Mouse (Mus musculus) embryonic facial prominence, embryonic 11.5 days (tissue): ENCODE measurements around the gene Polrmt. TPM values are rescaled to one million over a fixed set of nuclear protein-coding genes. Genes with fewer than 3 reads are reported as not detected.

ENCODE experiments used
- ATAC-seq: fragments of 200-750 bp; cut with Nextera tagmentation; replicated peaks from 2 replicates; pipeline ENCODE4 v1.8.0; 2017; ENCODE audit warnings: low read depth; ENCODE audit not compliant: insufficient number of reproducible peaks, low FRiP score, low TSS enrichment
- DNase-seq: peaks from one replicate; pipeline ENCODE4 v3.0.0-alpha.2; 2015; ENCODE audit warnings: low spot score
- H3K27ac ChIP-seq: fragments of 300-500 bp; sonication (generic); replicated peaks from 2 replicates; pipeline ENCODE4 v1.5.1; 2014; ENCODE audit warnings: mild to moderate bottlenecking, low read depth, low read length, control low read depth
- H3K27me3 ChIP-seq: fragments of 300-500 bp; sonication (generic); 2 replicates; pipeline ENCODE4 v1.6.1; 2014; ENCODE audit warnings: mild to moderate bottlenecking, low read length, moderate library complexity, mixed read lengths; ENCODE audit not compliant: control insufficient read depth, insufficient read depth
- H3K36me3 ChIP-seq: fragments of 300-500 bp; sonication (generic); replicated peaks from 2 replicates; pipeline ENCODE4 v1.6.1; 2014; ENCODE audit warnings: low read depth, mild to moderate bottlenecking, low read length, moderate library complexity, mixed read lengths; ENCODE audit not compliant: control insufficient read depth, insufficient read depth
- H3K4me1 ChIP-seq: fragments of 300-500 bp; sonication (generic); 2 replicates; pipeline ENCODE4 v1.6.1; 2014; ENCODE audit warnings: low read length, mixed read lengths; ENCODE audit not compliant: control insufficient read depth, insufficient read depth
- H3K4me2 ChIP-seq: fragments of 300-500 bp; sonication (generic); 2 replicates; pipeline ENCODE4 v1.6.1; 2014; ENCODE audit warnings: low read depth, mild to moderate bottlenecking, control low read depth, low read length, moderate library complexity
- H3K4me3 ChIP-seq: fragments of 300-500 bp; sonication (generic); 2 replicates; pipeline ENCODE4 v1.5.1; 2014; ENCODE audit warnings: low read depth, low read length, control low read depth
- H3K9ac ChIP-seq: fragments of 300-500 bp; sonication (generic); replicated peaks from 2 replicates; pipeline ENCODE4 v1.6.1; 2014; ENCODE audit warnings: mild to moderate bottlenecking, control low read depth, low read length
- H3K9me3 ChIP-seq: fragments of 300-500 bp; sonication (generic); replicated peaks from 2 replicates; pipeline ENCODE4 v1.6.1; 2016; ENCODE audit warnings: mild to moderate bottlenecking, low read length, inconsistent platforms, mixed read lengths; ENCODE audit not compliant: control insufficient read depth
- WGBS: fragments of 180-500 bp; shearing (Covaris S2); extraction: QIAGEN DNeasy Blood & Tissue Kit; methylation state at CpG from one replicate; pipeline ENCODE4 v1.1.7; 2014; 5-methylcytosine and 5-hydroxymethylcytosine counted together
- polyA plus RNA-seq: library from polyadenylated mRNA; unstranded; fragments of >200 nt; fragmentation: Nextera tagmentation; extraction: Ambion mirVana; gene quantifications from 2 replicates; pipeline ENCODE4 v1.2.1, GENCODE M21; 2014

Polrmt gene
- polyA plus RNA-seq, 1 experiment from 2014 or later, result 30.5 TPM

DNA sequence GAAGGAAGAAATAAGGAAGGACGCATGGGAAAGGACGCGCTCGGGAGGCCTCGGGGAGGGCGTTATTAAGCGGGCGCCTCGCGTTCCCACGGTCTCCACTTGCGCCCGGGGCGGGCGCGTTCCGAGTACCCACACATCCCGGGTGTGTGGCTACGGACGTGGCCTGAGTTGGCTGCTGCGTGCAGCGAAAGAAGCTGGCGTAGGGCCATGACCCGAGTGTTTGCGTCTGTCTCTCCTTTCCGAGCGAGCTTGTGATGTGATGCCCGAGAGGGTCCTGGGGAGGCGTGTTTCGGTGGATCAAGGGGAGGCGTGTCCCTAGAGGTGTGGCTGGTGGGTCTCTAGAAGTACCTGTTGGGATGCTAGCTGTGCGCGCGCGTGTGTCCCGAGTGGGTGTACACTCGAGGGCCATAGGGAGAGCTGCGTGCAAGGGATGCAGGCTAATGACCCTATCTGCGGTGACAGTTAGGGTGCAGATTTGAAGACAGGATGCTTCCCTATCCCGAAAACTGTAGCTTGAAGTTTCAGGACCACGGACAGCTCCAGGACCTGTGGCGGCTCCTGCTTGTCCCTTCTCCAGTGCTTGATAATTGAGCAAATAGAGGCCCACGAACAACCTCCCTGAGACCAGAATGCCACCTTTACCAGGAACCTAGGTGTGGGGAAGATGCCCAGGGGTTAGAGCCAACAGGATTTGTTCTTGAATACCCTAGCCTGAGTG, 28.6 kb downstream of the Polrmt start:
- 7% methylated on average over 42 of the region's 43 CpGs for WGBS
- peaks cover 29% of the 10 kb centered on the region for H3K27me3 ChIP-seq

DNA sequence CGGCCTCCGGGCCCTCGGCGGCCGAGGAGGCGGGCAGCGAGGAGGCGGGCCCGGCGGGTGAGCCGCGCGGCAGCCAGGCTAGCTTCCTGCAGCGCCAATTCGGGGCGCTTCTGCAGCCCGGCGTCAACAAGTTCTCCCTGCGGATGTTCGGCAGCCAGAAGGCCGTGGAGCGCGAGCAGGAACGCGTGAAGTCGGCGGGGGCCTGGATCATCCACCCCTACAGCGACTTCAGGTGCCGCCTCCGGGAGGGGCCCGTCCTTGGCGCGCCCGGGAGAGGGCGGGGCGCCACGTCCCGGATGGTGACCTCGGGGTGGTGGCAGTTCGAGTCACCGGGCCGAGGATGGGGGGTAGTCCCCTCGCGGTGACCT, 29.4 kb downstream of the Polrmt start:
- ATAC-seq (no peak), DNase-seq (no peak)
- Histone ChIP-seq H3K36me3 (no peaks in the 10 kb centered on the region; the same call in 1 of the 2 replicates), H3K27me3 (peaks cover 29% of the 10 kb centered on the region), H3K27ac (no peak overlapping the region), H3K9me3 (no peaks in the 10 kb centered on the region), H3K4me1 (peaks cover 4% of the 10 kb centered on the region; the same call in 1 of the 2 replicates), H3K4me3 (peak overlapping the region; percentile 58), H3K4me2 (peak overlapping the region; percentile 97), H3K9ac (peak overlapping the region; percentile 51)
- WGBS, result 0% methylated on average over 39 of the region's 44 CpGs

More for the DNA sequence above, 28.6 kb downstream of the Polrmt start:
- Histone ChIP-seq H3K4me2 (peak overlapping the region; percentile 5; the same call in 1 of the 2 replicates), H3K4me1 (peaks cover 4% of the 10 kb centered on the region; the same call in 1 of the 2 replicates), H3K4me3 (no peak overlapping the region; the same call in 1 of the 2 replicates), H3K36me3 (no peaks in the 10 kb centered on the region), H3K9ac (no peak overlapping the region), H3K27ac (no peak overlapping the region), H3K9me3 (no peaks in the 10 kb centered on the region)
- DNase-seq, result peak; percentile 91
- no peak for ATAC-seq

DNA sequence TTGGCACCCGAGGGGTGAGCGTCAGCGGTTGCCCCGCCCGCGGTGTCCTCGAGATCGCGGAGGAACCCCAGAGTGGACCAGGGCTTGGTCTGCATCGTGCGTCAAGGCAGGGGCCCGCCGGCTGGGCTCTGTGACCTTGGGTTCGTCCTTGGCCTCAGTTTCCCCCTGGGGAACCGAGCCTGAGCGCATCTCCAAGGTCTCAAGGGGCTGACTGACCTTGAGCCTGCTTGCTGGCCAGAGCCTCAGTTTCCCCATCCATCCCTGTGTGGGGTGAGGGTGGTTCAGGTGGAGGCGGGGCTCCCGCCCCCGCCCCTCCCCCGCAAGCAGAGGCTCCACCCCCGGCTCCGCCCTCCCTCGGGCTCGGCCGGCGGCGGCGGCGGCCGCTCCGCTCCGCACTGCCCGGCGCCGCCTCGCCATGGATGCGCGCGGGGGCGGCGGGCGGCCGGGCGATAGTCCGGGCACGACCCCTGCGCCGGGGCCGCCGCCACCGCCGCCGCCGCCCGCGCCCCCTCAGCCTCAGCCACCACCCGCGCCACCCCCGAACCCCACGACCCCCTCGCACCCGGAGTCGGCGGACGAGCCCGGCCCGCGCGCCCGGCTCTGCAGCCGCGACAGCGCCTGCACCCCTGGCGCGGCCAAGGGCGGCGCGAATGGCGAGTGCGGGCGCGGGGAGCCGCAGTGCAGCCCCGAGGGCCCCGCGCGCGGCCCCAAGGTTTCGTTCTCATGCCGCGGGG, 30.0 kb downstream of the Polrmt start, which contains the start of gene Hcn2:
Gene Hcn2 (plus strand): TSS at position 381 of the 734 bp plus-strand sequence.
- 3% methylated on average over 45 of the region's 91 CpGs for WGBS

DNA sequence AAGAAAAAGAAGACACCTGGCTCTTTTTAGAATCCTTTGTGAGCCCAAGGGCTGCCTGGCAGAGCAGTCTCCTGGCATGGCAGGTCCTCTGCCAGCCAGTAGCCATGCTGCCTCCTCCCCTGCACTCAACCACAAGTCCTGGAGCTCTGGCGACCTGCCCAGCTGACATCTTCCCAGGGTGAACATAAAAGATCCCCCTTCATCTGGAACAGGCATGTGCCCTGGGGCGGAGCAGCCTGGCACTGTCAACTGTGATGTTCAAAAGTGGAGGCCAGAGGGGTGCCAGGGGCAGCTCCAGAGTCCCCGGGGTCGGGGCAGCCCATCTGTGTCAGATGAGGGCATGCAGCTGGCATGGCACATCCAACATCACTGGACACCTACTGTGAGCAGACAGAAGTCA, 31.4 kb downstream of the Polrmt start:
- peaks cover 4% of the 10 kb centered on the region; the same call in 1 of the 2 replicates for H3K4me1 ChIP-seq
- DNase-seq (no peak), ATAC-seq (no peak)
- H3K9ac ChIP-seq, result no peak overlapping the region
- WGBS, result 64% methylated on average over 4 of the region's 4 CpGs
- H3K4me2 ChIP-seq, result no peak overlapping the region
- no peak overlapping the region for H3K27ac ChIP-seq
- peaks cover 29% of the 10 kb centered on the region for H3K27me3 ChIP-seq
- no peak overlapping the region for H3K4me3 ChIP-seq
- H3K36me3 ChIP-seq, result no peaks in the 10 kb centered on the region; the same call in none of the 2 replicates
- H3K9me3 ChIP-seq, result no peaks in the 10 kb centered on the region

More for the DNA sequence above, 30.0 kb downstream of the Polrmt start, which contains the start of gene Hcn2:
- peaks cover 29% of the 10 kb centered on the region for H3K27me3 ChIP-seq
- no peaks in the 10 kb centered on the region; the same call in 1 of the 2 replicates for H3K36me3 ChIP-seq
- peak within 1 kb of the TSS; percentile 58 for H3K4me3 ChIP-seq
- DNase-seq (no peak), ATAC-seq (no peak)
- no peaks in the 10 kb centered on the region for H3K9me3 ChIP-seq
- no peak within 1 kb of the TSS for H3K27ac ChIP-seq
- peaks cover 4% of the 10 kb centered on the region; the same call in 1 of the 2 replicates for H3K4me1 ChIP-seq
- H3K4me2 ChIP-seq, result peak within 1 kb of the TSS; percentile 97
- H3K9ac ChIP-seq, result peak within 1 kb of the TSS; percentile 51

DNA sequence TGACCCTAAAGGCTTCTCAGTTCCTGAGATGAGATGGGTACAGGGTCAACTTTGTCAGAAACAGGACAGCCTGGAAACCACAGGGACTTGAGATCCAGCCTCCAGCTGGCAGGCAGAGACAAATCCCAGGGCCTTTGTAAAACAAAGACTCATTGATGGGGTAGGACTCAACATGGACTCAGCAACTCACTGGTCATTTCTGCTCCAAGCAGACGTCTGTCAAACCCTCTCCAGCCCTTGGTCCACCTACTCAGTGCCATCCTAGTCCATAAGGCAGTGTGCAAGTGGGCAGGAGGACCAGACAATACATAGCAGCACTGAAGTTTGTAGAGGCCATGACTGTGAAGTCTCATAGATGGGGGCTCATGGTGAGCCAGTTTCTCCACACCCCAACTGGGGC, 33.2 kb downstream of the Polrmt start:
- Histone ChIP-seq H3K9me3 (no peaks in the 10 kb centered on the region), H3K36me3 (peaks cover 8% of the 10 kb centered on the region), H3K4me2 (no peak overlapping the region), H3K27me3 (peaks cover 29% of the 10 kb centered on the region), H3K4me3 (no peak overlapping the region), H3K4me1 (peaks cover 4% of the 10 kb centered on the region; the same call in 1 of the 2 replicates), H3K9ac (no peak overlapping the region), H3K27ac (no peak overlapping the region)
- no peak for DNase-seq
- WGBS, result 36% methylated on average over 1 of the region's 1 CpGs
- no peak for ATAC-seq

DNA sequence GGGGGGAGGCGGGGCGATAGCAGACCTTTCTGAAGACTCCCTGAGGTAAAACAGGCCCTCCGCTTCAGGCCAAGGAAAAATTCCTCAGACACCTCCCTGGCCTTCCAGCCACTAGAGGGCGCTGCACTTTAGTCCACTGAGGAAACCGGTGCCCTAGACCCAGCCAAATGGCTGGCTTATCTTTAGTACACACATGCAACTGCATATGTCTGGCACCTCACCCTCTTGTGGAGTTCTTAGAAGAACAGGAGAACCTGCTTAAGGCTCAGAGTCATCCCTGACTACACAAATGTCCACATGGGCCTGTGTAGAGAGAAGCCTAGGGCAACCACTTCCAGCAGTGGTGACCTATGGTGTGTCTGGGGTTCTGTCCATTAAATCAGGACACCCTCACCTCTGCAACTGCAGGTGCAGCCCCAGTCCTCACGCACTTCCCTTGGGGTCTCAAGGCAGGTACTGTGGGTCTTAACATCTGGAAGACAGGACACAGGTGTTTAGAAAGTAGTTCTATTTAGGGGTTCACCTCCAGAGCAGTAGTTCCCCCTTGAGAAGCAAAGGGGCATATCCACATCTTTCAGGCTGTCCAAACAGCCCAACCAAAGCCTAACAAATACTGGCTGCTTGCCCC, 33.8 kb downstream of the Polrmt start:
- no peak overlapping the region for H3K27ac ChIP-seq
- H3K9me3 ChIP-seq, result no peaks in the 10 kb centered on the region
- H3K4me3 ChIP-seq, result no peak overlapping the region
- peaks cover 25% of the 10 kb centered on the region for H3K27me3 ChIP-seq
- ATAC-seq, result peak; percentile 7; the same call in 1 of the 2 replicates
- H3K4me2 ChIP-seq, result no peak overlapping the region
- WGBS, result 20% methylated on average over 4 of the region's 6 CpGs
- peaks cover 4% of the 10 kb centered on the region; the same call in 1 of the 2 replicates for H3K4me1 ChIP-seq
- no peak overlapping the region for H3K9ac ChIP-seq
- peaks cover 8% of the 10 kb centered on the region for H3K36me3 ChIP-seq
- peak; percentile 87 for DNase-seq

DNA sequence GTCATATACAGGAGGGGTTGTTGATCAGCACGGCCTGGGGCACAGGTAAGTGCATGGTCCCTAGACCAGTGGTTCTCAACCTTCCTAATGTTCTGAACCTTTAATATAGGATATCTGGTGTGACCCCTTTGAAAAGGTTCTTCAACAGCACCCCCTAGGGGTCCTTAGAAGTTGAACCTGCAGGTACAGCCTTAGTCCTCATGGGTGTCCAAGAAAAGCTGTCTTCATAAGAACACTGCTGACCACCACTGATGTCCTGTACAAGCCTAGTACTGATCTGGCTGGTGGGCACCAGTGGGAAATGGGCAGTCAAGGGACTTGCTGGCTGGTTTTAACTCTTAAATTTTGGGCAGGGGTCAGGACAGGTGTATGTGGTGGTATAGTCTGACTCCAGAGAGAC, 34.4 kb downstream of the Polrmt start:
- ATAC-seq, result no peak
- H3K9ac ChIP-seq, result no peak overlapping the region
- peaks cover 4% of the 10 kb centered on the region; the same call in 1 of the 2 replicates for H3K4me1 ChIP-seq
- WGBS, result 86% methylated on average over 1 of the region's 1 CpGs
- H3K27me3 ChIP-seq, result peaks cover 20% of the 10 kb centered on the region
- H3K36me3 ChIP-seq, result peaks cover 8% of the 10 kb centered on the region
- peak; percentile 33 for DNase-seq
- H3K4me3 ChIP-seq, result no peak overlapping the region
- no peak overlapping the region for H3K27ac ChIP-seq
- H3K4me2 ChIP-seq, result no peak overlapping the region
- no peaks in the 10 kb centered on the region for H3K9me3 ChIP-seq
